ENCODE assay signal across 8 mouse cellular contexts in the genomic region with DNA sequence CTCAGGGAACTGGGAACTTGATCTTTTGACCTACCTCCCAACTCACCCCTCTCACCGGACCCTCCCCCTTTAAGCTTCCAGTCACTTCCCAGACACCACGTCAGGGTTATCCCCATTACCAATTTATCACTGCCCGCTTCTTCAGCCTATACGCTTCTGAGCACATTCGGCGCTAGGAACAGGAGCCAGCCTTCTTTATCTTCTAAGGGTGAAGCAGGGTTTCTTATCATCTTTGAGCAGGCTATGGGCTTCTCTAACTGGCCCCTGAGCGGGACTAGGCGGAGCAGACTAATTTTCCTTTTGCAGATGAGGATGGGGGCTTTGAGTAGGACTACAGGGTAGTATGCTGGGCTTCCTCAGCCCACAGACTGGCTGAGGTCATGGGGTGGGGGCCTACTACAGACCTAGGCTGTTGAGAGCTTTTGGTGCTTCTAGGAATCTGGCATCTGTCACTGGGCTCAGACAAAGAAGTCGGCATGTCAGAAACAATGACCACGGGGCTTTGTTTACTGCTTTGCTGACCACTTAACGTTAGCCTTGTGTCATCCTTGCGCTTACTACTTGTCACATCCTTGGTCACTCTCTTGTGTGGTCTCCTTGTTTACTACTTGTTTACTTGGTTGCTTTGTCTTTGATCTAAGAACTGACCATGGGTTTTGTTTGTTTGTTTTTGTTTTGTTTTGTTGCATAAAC. TPM values are rescaled to one million over a fixed set of nuclear protein-coding genes. Genes with fewer than 3 reads are reported as not detected.
A peak's percentile ranks its signal among the peaks of the same experiment; 100 is the strongest.
DNase-seq lines count a peak whose midpoint lies in the region; ATAC-seq lines count a peak whose summit lies in the region.

A gene (minus strand): TSS at position 169 of the 693 bp plus-strand sequence.

- 15% methylated on average over 12 of the region's 12 CpGs for WGBS in heart, embryonic 11.5 days (ENCODE audit: insufficient replicate concordance)
- 56% methylated on average over 12 of the region's 12 CpGs for WGBS in embryonic facial prominence, embryonic 11.5 days
- 13% methylated on average over 12 of the region's 12 CpGs for WGBS in liver, embryonic 11.5 days
- WGBS in midbrain, embryonic 16.5 days, result 59% methylated on average over 12 of the region's 12 CpGs

- intact Hi-C loops in heart, postnatal 25 days (cut with DNase I), result no loop called here

- no peaks in the 10 kb centered on the region for H3K9me3 ChIP-seq in heart, embryonic 11.5 days (replicated peaks; ENCODE audit: control insufficient read depth, low read length)
- H3K9me3 ChIP-seq in embryonic facial prominence, embryonic 11.5 days (replicated peaks; ENCODE audit: control insufficient read depth, low read length), result no peaks in the 10 kb centered on the region
- no peaks in the 10 kb centered on the region for H3K9me3 ChIP-seq in liver, embryonic 11.5 days (ENCODE audit: control insufficient read depth, low read length)
- H3K9me3 ChIP-seq in midbrain, embryonic 16.5 days (replicated peaks; ENCODE audit: control insufficient read depth, low read length, poor library complexity, severe bottlenecking), result no peaks in the 10 kb centered on the region

- H3K36me3 ChIP-seq in heart, embryonic 11.5 days (ENCODE audit: control insufficient read depth, insufficient read depth, low read length), result no peaks in the 10 kb centered on the region
- H3K36me3 ChIP-seq in embryonic facial prominence, embryonic 11.5 days (replicated peaks; ENCODE audit: control insufficient read depth, insufficient read depth, low read depth, low read length), result no peaks in the 10 kb centered on the region
- H3K36me3 ChIP-seq in liver, embryonic 11.5 days (ENCODE audit: control insufficient read depth, insufficient read depth, low read length), result peaks cover 19% of the 10 kb centered on the region; the same call in 1 of the 2 replicates
- H3K36me3 ChIP-seq in midbrain, embryonic 16.5 days (ENCODE audit: control insufficient read depth, insufficient read depth, low read length), result no peaks in the 10 kb centered on the region

- peak; percentile 80 for ATAC-seq in heart, embryonic 11.5 days (replicated peaks; ENCODE audit: insufficient number of reproducible peaks, low FRiP score, low TSS enrichment)
- ATAC-seq in embryonic facial prominence, embryonic 11.5 days (replicated peaks; ENCODE audit: insufficient number of reproducible peaks, low FRiP score, low TSS enrichment, low read depth), result no peak
- peak; percentile 91 for ATAC-seq in liver, embryonic 11.5 days (replicated peaks; ENCODE audit: low FRiP score)
- no peak for ATAC-seq in midbrain, embryonic 16.5 days

- peaks cover 13% of the 10 kb centered on the region for H3K4me1 ChIP-seq in heart, embryonic 11.5 days (ENCODE audit: control insufficient read depth, insufficient read depth, low read length)
- no peaks in the 10 kb centered on the region for H3K4me1 ChIP-seq in embryonic facial prominence, embryonic 11.5 days (ENCODE audit: control insufficient read depth, insufficient read depth, low read length)
- peaks cover 45% of the 10 kb centered on the region for H3K4me1 ChIP-seq in liver, embryonic 11.5 days (replicated peaks; ENCODE audit: control insufficient read depth, insufficient read depth, low read length)
- H3K4me1 ChIP-seq in midbrain, embryonic 16.5 days (ENCODE audit: control insufficient read depth, insufficient read depth, low read length), result no peaks in the 10 kb centered on the region

- no peak for DNase-seq in heart, postnatal 25 days (ENCODE audit: low spot score)
- DNase-seq in 416B (ENCODE audit: low read depth), result peak; percentile 46
- no peak for DNase-seq in embryonic facial prominence, embryonic 11.5 days (ENCODE audit: low spot score)
- DNase-seq in liver, embryonic 11.5 days (ENCODE audit: low spot score), result peak; percentile 69
- no peak for DNase-seq in retina, postnatal 1 day
- DNase-seq in lung, postnatal 14 days, result no peak

- H3K4me3 ChIP-seq in heart, embryonic 11.5 days (ENCODE audit: low read depth, low read length), result peak within 1 kb of the TSS; percentile 38
- H3K4me3 ChIP-seq in embryonic facial prominence, embryonic 11.5 days (ENCODE audit: low read depth, low read length), result no peak within 1 kb of the TSS
- H3K4me3 ChIP-seq in liver, embryonic 11.5 days (ENCODE audit: low read depth, low read length), result peak within 1 kb of the TSS; percentile 58
- no peak within 1 kb of the TSS for H3K4me3 ChIP-seq in midbrain, embryonic 16.5 days (ENCODE audit: low read depth, low read length)

- peak within 1 kb of the TSS; percentile 85 for H3K27ac ChIP-seq in heart, embryonic 11.5 days (ENCODE audit: low read depth, low read length)
- peak within 1 kb of the TSS; percentile 56 for H3K27ac ChIP-seq in embryonic facial prominence, embryonic 11.5 days (replicated peaks; ENCODE audit: low read depth, low read length)
- H3K27ac ChIP-seq in liver, embryonic 11.5 days (ENCODE audit: low read depth, low read length), result peak within 1 kb of the TSS; percentile 78
- no peak within 1 kb of the TSS for H3K27ac ChIP-seq in midbrain, embryonic 16.5 days (ENCODE audit: low read length)

- peak within 1 kb of the TSS; percentile 57 for H3K4me2 ChIP-seq in heart, embryonic 11.5 days
- no peak within 1 kb of the TSS for H3K4me2 ChIP-seq in embryonic facial prominence, embryonic 11.5 days (ENCODE audit: low read depth, low read length)
- peak within 1 kb of the TSS; percentile 90 for H3K4me2 ChIP-seq in liver, embryonic 11.5 days
- no peak within 1 kb of the TSS for H3K4me2 ChIP-seq in midbrain, embryonic 16.5 days (ENCODE audit: low read length)

- H3K27me3 ChIP-seq in heart, embryonic 11.5 days (ENCODE audit: control insufficient read depth, insufficient read depth, low read length), result no peaks in the 10 kb centered on the region
- no peaks in the 10 kb centered on the region for H3K27me3 ChIP-seq in embryonic facial prominence, embryonic 11.5 days (ENCODE audit: control insufficient read depth, insufficient read depth, low read length)
- H3K27me3 ChIP-seq in liver, embryonic 11.5 days (replicated peaks; ENCODE audit: control insufficient read depth, insufficient read depth, low read length), result no peaks in the 10 kb centered on the region; the same call in 1 of the 2 replicates
- H3K27me3 ChIP-seq in midbrain, embryonic 16.5 days (ENCODE audit: control insufficient read depth, insufficient read depth, low read depth, low read length), result no peaks in the 10 kb centered on the region

- peak within 1 kb of the TSS; percentile 65 for H3K9ac ChIP-seq in heart, embryonic 11.5 days (ENCODE audit: low read depth, low read length)
- H3K9ac ChIP-seq in embryonic facial prominence, embryonic 11.5 days (replicated peaks; ENCODE audit: low read length), result peak within 1 kb of the TSS; percentile 4; the same call in 1 of the 2 replicates
- peak within 1 kb of the TSS; percentile 72 for H3K9ac ChIP-seq in liver, embryonic 11.5 days (ENCODE audit: low read depth, low read length)
- H3K9ac ChIP-seq in midbrain, embryonic 16.5 days (ENCODE audit: low read depth, low read length), result no peak within 1 kb of the TSS

RNA-seq across cellular contexts. Expression of the gene that starts here (rescaled TPM):
- 3.0 and 4.4 TPM in 2 replicates for polyA plus RNA-seq in heart, embryonic 11.5 days (2014; fragmentation: Nextera tagmentation; extraction: Ambion mirVana)
- 1 to 10 TPM; 3.8 to 6.7 TPM for total RNA-seq in heart, postnatal 25 days (2021)
- polyA plus RNA-seq in embryonic facial prominence, embryonic 11.5 days (2014; fragmentation: Nextera tagmentation; extraction: Ambion mirVana), result 0.35 and 0.71 TPM in 2 replicates
- 23.1 and 24.4 TPM in 2 replicates for polyA plus RNA-seq in liver, embryonic 11.5 days (2014; fragmentation: Nextera tagmentation; extraction: Ambion mirVana)
- polyA plus RNA-seq in midbrain, embryonic 16.5 days (2015; fragmentation: Nextera tagmentation; extraction: Ambion mirVana), result 0.42 TPM in 1 of 2 replicates, not detected in the other

Comparison
In these comparisons a context has a peak if more than half of its experiments do, and no peak if none do; other contexts are left out.
1. ATAC-seq: peak in heart, embryonic 11.5 days (single experiment) and liver, embryonic 11.5 days (single experiment); none in embryonic facial prominence, embryonic 11.5 days (single experiment) and midbrain, embryonic 16.5 days (single experiment).
2. H3K4me2 ChIP-seq: peak in heart, embryonic 11.5 days (single experiment) and liver, embryonic 11.5 days (single experiment); none in embryonic facial prominence, embryonic 11.5 days (single experiment) and midbrain, embryonic 16.5 days (single experiment).
3. H3K4me3 ChIP-seq: peak in heart, embryonic 11.5 days (single experiment) and liver, embryonic 11.5 days (single experiment); none in embryonic facial prominence, embryonic 11.5 days (single experiment) and midbrain, embryonic 16.5 days (single experiment).
4. DNase-seq: peak in 416B (single experiment) and liver, embryonic 11.5 days (single experiment); none in heart, postnatal 25 days (single experiment), embryonic facial prominence, embryonic 11.5 days (single experiment), retina, postnatal 1 day (single experiment) and lung, postnatal 14 days (single experiment).